Mouse (Mus musculus): ENCODE measurements around the gene Dglucy.
A peak's percentile ranks its signal among the peaks of the same experiment; 100 is the strongest.

Dglucy gene

DNA sequence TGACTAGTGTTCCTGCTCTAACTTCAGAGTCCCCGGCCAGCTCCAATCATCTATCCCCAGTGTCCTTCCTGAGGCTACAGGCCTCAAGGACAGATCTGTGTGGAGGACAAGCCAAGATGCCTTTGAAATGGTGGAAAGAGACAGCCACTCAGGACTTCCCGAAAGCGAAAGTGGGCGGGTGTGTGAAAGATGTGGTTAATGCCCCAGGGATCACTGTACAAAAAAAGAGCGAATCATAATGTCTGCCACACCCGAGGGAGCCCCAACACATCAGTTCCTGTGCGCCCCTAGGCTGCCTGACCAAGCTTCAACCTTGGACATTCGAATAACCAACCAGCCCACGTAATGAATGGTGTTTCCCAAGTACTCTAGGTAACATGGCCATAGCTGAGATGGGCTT, 149.4 kb downstream of the Dglucy start:
- DNase-seq (ENCODE audit: low spot score in 2 of 2), result no peak

- DNase-seq (ENCODE audit: low spot score in 2 of 2), result no peak
These were observed 152.8 kb downstream of the Dglucy start for GRCm38 (mm10) chr12:100931653-100932052.

GRCm38 (mm10) chr12:100934796-100935195, 155.9 kb downstream of the Dglucy start:
- DNase-seq (ENCODE audit: low spot score in 2 of 2), result no peak

GRCm38 (mm10) chr12:100936116-100936515, 157.3 kb downstream of the Dglucy start:
- DNase-seq (ENCODE audit: low spot score in 2 of 2), result peak; percentile 34 to 78

GRCm38 (mm10) chr12:100936737-100937136, 157.9 kb downstream of the Dglucy start:
- DNase-seq (ENCODE audit: low spot score in 2 of 2), result no peak

- DNase-seq (ENCODE audit: low spot score in 2 of 2), result peak in 1 of 2 experiments; percentile 17
These were observed 158.8 kb downstream of the Dglucy start for GRCm38 (mm10) chr12:100937441-100938360.

DNA sequence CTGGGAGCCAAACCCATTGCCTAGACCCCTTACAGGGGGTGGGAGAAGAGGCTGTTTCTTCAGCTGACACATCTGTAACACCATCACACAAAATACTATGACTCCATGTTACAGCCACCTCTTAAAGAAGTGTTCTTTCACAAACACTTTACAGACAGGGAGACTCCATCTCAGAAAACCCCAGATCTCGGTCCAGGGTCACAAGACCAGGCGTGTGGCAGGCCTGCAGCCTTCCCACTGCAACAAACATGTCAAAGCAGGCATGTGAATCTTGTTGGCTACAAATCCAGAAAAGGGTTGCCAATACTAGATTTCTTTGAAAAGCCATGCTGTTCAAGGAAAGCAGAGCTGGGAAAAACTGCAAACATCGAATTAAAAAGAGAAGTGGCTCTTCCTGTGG, 162.5 kb downstream of the Dglucy start:
- no peak for DNase-seq (ENCODE audit: low spot score in 2 of 2)

- DNase-seq (ENCODE audit: low spot score in 2 of 2), result no peak
These were observed 164.3 kb downstream of the Dglucy start for GRCm38 (mm10) chr12:100943146-100943545.

DNA sequence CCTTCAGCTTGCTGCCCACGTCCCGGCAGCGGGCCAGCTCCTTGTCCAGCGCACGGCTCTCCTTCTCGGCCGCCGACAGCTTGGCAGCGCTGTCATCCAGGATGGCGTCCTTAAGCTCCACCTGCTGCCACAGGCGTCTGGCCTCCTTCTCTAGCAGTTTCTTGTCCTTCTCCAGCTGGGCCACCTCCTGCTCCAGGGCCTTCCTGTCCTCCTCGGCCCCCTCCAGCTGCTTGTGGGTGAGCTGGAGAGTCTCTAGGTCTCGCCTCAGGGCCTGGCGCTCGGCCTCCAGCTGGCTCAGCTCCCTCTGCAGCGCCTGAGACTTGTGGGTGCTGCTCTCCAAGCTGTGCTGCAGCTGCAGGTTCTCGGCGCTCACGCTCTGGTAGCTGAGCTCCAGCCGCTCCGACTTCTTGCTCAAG, 166.1 kb downstream of the Dglucy start:
- no peak for DNase-seq (ENCODE audit: low spot score in 2 of 2)

DNA sequence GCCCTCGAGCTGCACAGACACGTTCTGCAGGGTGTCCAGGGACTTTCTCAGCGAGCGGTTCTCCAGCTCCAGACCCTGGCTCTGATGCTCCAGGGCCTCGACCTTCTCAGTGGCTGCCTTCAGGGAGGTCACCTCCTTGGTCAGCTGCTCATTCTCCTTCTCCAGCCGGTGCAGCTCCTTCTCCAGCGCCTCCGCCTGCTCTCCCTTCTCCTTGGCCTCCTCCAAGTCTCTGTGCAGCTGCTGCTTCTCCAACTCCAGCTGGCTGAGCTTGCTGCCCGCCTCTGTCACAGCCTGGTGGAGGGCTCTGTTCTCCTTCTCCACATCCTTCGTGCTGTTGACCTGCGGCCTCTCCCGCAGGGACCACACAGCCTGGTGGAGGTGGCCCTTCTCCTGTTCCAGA, 166.6 kb downstream of the Dglucy start:
- no peak for DNase-seq (ENCODE audit: low spot score in 2 of 2)

GRCm38 (mm10) chr12:100945948-100946347, 167.1 kb downstream of the Dglucy start:
- DNase-seq (ENCODE audit: low spot score in 2 of 2), result no peak
